Mouse (Mus musculus): ENCODE results near the gene Stat3.

GRCm38 (mm10) chr11:100847572-100847971, 91.8 kb downstream of the Stat3 start:
- TF ChIP-seq USF2 (conservative IDR thresholded peaks at IDR 0.05; ENCODE audit: low read depth, low read length): no peak
- TF ChIP-seq CTCF (conservative IDR thresholded peaks at IDR 0.05 in 1 of 2, IDR thresholded peaks at IDR 0.05 in 1 of 2; ENCODE audit: low read depth in 2 of 2, low read length in 2 of 2): no peak
- TF ChIP-seq ZMIZ1 (IDR thresholded peaks at IDR 0.05; ENCODE audit: low read depth, low read length): no peak
- TF ChIP-seq ZKSCAN1 (IDR thresholded peaks at IDR 0.05; ENCODE audit: borderline replicate concordance, low read depth, low read length): no peak
- TF ChIP-seq POLR2A (IDR thresholded peaks at IDR 0.05; ENCODE audit: low read depth, low read length): no peak
- TF ChIP-seq KAT2A (IDR thresholded peaks at IDR 0.05; ENCODE audit: insufficient replicate concordance, low read length): no peak
- TF ChIP-seq ZNF384 (IDR thresholded peaks at IDR 0.05; ENCODE audit: low read depth, low read length): no peak
- no peak for TF ChIP-seq EP300 (IDR thresholded peaks at IDR 0.05; ENCODE audit: low read length)
- no peak for TF ChIP-seq IRF4 (IDR thresholded peaks at IDR 0.05; ENCODE audit: low read depth, low read length)
- TF ChIP-seq ELF1 (IDR thresholded peaks at IDR 0.05; ENCODE audit: low read depth, low read length): no peak
- TF ChIP-seq MAZ (IDR thresholded peaks at IDR 0.05; ENCODE audit: low read depth, low read length): no peak
- TF ChIP-seq RAD21 (IDR thresholded peaks at IDR 0.05; ENCODE audit: low read depth, low read length): no peak
- no peak for TF ChIP-seq GABPA (IDR thresholded peaks at IDR 0.05; ENCODE audit: insufficient replicate concordance, low read depth, low read length)

All from CH12.LX (cell line).